Mouse (Mus musculus): ENCODE results near the gene Ivns1abp.

- no peak for TF ChIP-seq POLR2A (IDR thresholded peaks at IDR 0.05; ENCODE audit: insufficient read depth, low read length)
- no peak for TF ChIP-seq EP300 (IDR thresholded peaks at IDR 0.05; ENCODE audit: insufficient read depth, low read depth, low read length)
- no peak for TF ChIP-seq CTCF (IDR thresholded peaks at IDR 0.05; ENCODE audit: low read depth, low read length)
Measured at GRCm38 (mm10) chr1:151301904-151302303, 42.4 kb upstream of the Ivns1abp start.
